Mouse (Mus musculus) cerebellum, adult 2 months (tissue): ENCODE measurements around the gene Caprin2. TPM values are rescaled to one million over a fixed set of nuclear protein-coding genes. Genes with fewer than 3 reads are reported as not detected.
"Not testable (repeated sequence)": the region's sequence is repeated elsewhere in the genome, so short reads cannot be mapped to it uniquely, and the experiment has no call there.

ENCODE experiments used
- DNase-seq, 2 experiments: peaks; one replicate each; pipeline ENCODE4 v3.0.0; 2021
- H3K27ac ChIP-seq: fragments of 200-500 bp; 2 replicates; pipeline ENCODE4 v1.5.1; 2012; ENCODE audit warnings: low read length, control low read depth, inconsistent platforms; ENCODE audit not compliant: insufficient read depth
- H3K27me3 ChIP-seq: fragments of 200-500 bp; 2 replicates; pipeline ENCODE4 v1.6.1; 2012; ENCODE audit warnings: inconsistent platforms, mild to moderate bottlenecking, low read length, moderate library complexity; ENCODE audit not compliant: control insufficient read depth, insufficient read depth
- H3K4me1 ChIP-seq: fragments of 200-500 bp; 2 replicates; pipeline ENCODE4 v1.6.1; 2011; ENCODE audit warnings: low read length; ENCODE audit not compliant: control insufficient read depth, insufficient read depth
- H3K4me3 ChIP-seq: fragments of 200-500 bp; replicated peaks from 2 replicates; pipeline ENCODE3; 2011; ENCODE audit warnings: mild to moderate bottlenecking, low read depth, low read length, control low read depth; ENCODE audit not compliant: insufficient read depth
- CTCF ChIP-seq: fragments of 200-500 bp; IDR thresholded peaks from 2 replicates; pipeline ENCODE4 v1.5.1; 2011; ENCODE audit warnings: low read depth, mild to moderate bottlenecking, control low read depth, low read length, moderate library complexity, borderline replicate concordance; ENCODE audit not compliant: insufficient read depth
- POLR2A ChIP-seq: fragments of 200-500 bp; IDR thresholded peaks from 2 replicates; pipeline ENCODE4 v1.6.1; 2011; ENCODE audit warnings: low read length, control low read depth, borderline replicate concordance; ENCODE audit not compliant: insufficient read depth
- WGBS: fragments of 180-500 bp; shearing (Covaris S2); methylation state at CpG from one replicate; pipeline ENCODE4 v1.1.7; 2018; 5-methylcytosine and 5-hydroxymethylcytosine counted together
- polyA plus RNA-seq: library from polyadenylated mRNA; depleted of rRNA; stranded (reverse); fragments of >200 nt; gene quantifications from 2 replicates; pipeline ENCODE4 v1.2.3, GENCODE M21; 2012

Gene Caprin2
- polyA plus RNA-seq, 1 experiment: 22.3 TPM

- Histone ChIP-seq H3K27me3 (no peaks in the 10 kb centered on the region), H3K4me3 (no peak overlapping the region), H3K27ac (no peak overlapping the region), H3K4me1 (no peaks in the 10 kb centered on the region)
- DNase-seq: no peak
- WGBS: 63% methylated on average over 1 of the region's 1 CpGs
- TF ChIP-seq CTCF: no peak
- no peak for TF ChIP-seq POLR2A
These were observed 41.7 kb upstream of the Caprin2 start for GRCm38 (mm10) chr6:148937693-148938092.

GRCm38 (mm10) chr6:148934961-148935590, 39.0 kb upstream of the Caprin2 start:
- Histone ChIP-seq H3K4me1 (no peaks in the 10 kb centered on the region), H3K27me3 (no peaks in the 10 kb centered on the region), H3K27ac (no peak overlapping the region), H3K4me3 (no peak overlapping the region)
- 70% methylated on average over 3 of the region's 3 CpGs for WGBS
- no peak for TF ChIP-seq POLR2A
- no peak for TF ChIP-seq CTCF
- DNase-seq: no peak

GRCm38 (mm10) chr6:148931281-148931680, 35.2 kb upstream of the Caprin2 start:
- TF ChIP-seq CTCF (no peak), POLR2A (no peak)
- Histone ChIP-seq H3K4me1 (no peaks in the 10 kb centered on the region), H3K27me3 (no peaks in the 10 kb centered on the region), H3K4me3 (no peak overlapping the region), H3K27ac (no peak overlapping the region)
- 81% methylated on average over 6 of the region's 6 CpGs for WGBS
- no peak for DNase-seq

GRCm38 (mm10) chr6:148918841-148919398, 22.9 kb upstream of the Caprin2 start:
- DNase-seq: no peak
- H3K27me3 ChIP-seq: no peaks in the 10 kb centered on the region
- no peak overlapping the region for H3K4me3 ChIP-seq
- no peaks in the 10 kb centered on the region for H3K4me1 ChIP-seq
- no peak overlapping the region for H3K27ac ChIP-seq
- TF ChIP-seq CTCF (no peak), POLR2A (no peak)

GRCm38 (mm10) chr6:148917672-148918071, 21.6 kb upstream of the Caprin2 start:
- Histone ChIP-seq H3K4me3 (no peak overlapping the region), H3K27ac (no peak overlapping the region), H3K27me3 (no peaks in the 10 kb centered on the region), H3K4me1 (no peaks in the 10 kb centered on the region)
- no peak for DNase-seq
- no peak for TF ChIP-seq POLR2A
- no peak for TF ChIP-seq CTCF
- 36% methylated on average over 1 of the region's 1 CpGs for WGBS

- no peak for TF ChIP-seq POLR2A
- no peak for TF ChIP-seq CTCF
- Histone ChIP-seq H3K4me1 (no peaks in the 10 kb centered on the region), H3K27me3 (no peaks in the 10 kb centered on the region), H3K4me3 (no peak overlapping the region), H3K27ac (no peak overlapping the region)
- DNase-seq: no peak
- WGBS: 39% methylated on average over 3 of the region's 3 CpGs
These were observed 20.8 kb upstream of the Caprin2 start for GRCm38 (mm10) chr6:148916817-148917216.

- no peak overlapping the region for H3K27ac ChIP-seq
- TF ChIP-seq CTCF (peak; percentile 43; the same call in 1 of the 2 replicates), POLR2A (no peak)
- 12% methylated on average over 2 of the region's 2 CpGs for WGBS
- H3K4me3 ChIP-seq: no peak overlapping the region
- no peaks in the 10 kb centered on the region for H3K27me3 ChIP-seq
- DNase-seq: peak; percentile 27 to 30
- no peaks in the 10 kb centered on the region for H3K4me1 ChIP-seq
These were observed 17.9 kb upstream of the Caprin2 start for GRCm38 (mm10) chr6:148913938-148914337.

- H3K27ac ChIP-seq, DNase-seq, H3K4me3 ChIP-seq, H3K4me1 ChIP-seq, H3K27me3 ChIP-seq: not testable (repeated sequence)
- WGBS: 81% methylated on average over 8 of the region's 8 CpGs
These were observed 15.9 kb upstream of the Caprin2 start for GRCm38 (mm10) chr6:148911906-148912305.

- no peaks in the 10 kb centered on the region for H3K4me1 ChIP-seq
- no peak for TF ChIP-seq POLR2A
- no peak for TF ChIP-seq CTCF
- DNase-seq: no peak
- WGBS: 87% methylated on average over 9 of the region's 9 CpGs
- no peaks in the 10 kb centered on the region for H3K27me3 ChIP-seq
- H3K27ac ChIP-seq: no peak overlapping the region
- H3K4me3 ChIP-seq: no peak overlapping the region
These were observed 10.9 kb upstream of the Caprin2 start for GRCm38 (mm10) chr6:148906958-148907357.
